Mouse (Mus musculus) thymus, postnatal 10 days (tissue): Measurements from ENCODE around the gene Ccdc80.
A peak's percentile ranks its signal among the peaks of the same experiment; 100 is the strongest.

Source experiments
- DNase-seq, 2 experiments: peaks; one replicate each; pipeline ENCODE4 v3.0.0; 2021; ENCODE audit warnings: low spot score in 2 of 2

The Ccdc80 gene

GRCm38 (mm10) chr16:45093137-45093731 is at the start of gene Ccdc80:
Ccdc80 (plus strand) TSS chr16:45093402.
- DNase-seq = no peak

- DNase-seq = peak in 1 of 2 experiments; percentile 3
Measured at GRCm38 (mm10) chr16:45044844-45045243, 48.4 kb upstream of the Ccdc80 start.

- DNase-seq = no peak
Measured at GRCm38 (mm10) chr16:45057222-45057621, 36.0 kb upstream of the Ccdc80 start.

GRCm38 (mm10) chr16:45057922-45058321 is 35.3 kb upstream of the Ccdc80 start:
- no peak for DNase-seq

GRCm38 (mm10) chr16:45061140-45061539 is 32.1 kb upstream of the Ccdc80 start:
- no peak for DNase-seq

GRCm38 (mm10) chr16:45070383-45071083 is 22.7 kb upstream of the Ccdc80 start:
- DNase-seq = no peak

GRCm38 (mm10) chr16:45071424-45071823 is 21.8 kb upstream of the Ccdc80 start:
- no peak for DNase-seq

GRCm38 (mm10) chr16:45077517-45078080 is 15.6 kb upstream of the Ccdc80 start:
- no peak for DNase-seq

- no peak for DNase-seq
Measured at GRCm38 (mm10) chr16:45079322-45079721, 13.9 kb upstream of the Ccdc80 start.

- DNase-seq = no peak
Measured at GRCm38 (mm10) chr16:45088842-45089241, 4.4 kb upstream of the Ccdc80 start.

GRCm38 (mm10) chr16:45090005-45090404 is 3.2 kb upstream of the Ccdc80 start:
- peak; percentile 50 to 74 for DNase-seq

GRCm38 (mm10) chr16:45094136-45094756 is 1.0 kb downstream of the Ccdc80 start:
- DNase-seq = no peak

GRCm38 (mm10) chr16:45095030-45095429 is 1.8 kb downstream of the Ccdc80 start:
- no peak for DNase-seq

GRCm38 (mm10) chr16:45095561-45096482 is 2.6 kb downstream of the Ccdc80 start:
- no peak for DNase-seq

GRCm38 (mm10) chr16:45097467-45097866 is 4.3 kb downstream of the Ccdc80 start:
- no peak for DNase-seq

- DNase-seq = no peak
Measured at GRCm38 (mm10) chr16:45098186-45098885, 5.1 kb downstream of the Ccdc80 start.

- no peak for DNase-seq
Measured at GRCm38 (mm10) chr16:45098886-45099210, 5.6 kb downstream of the Ccdc80 start.

- DNase-seq = no peak
Measured at GRCm38 (mm10) chr16:45100892-45101291, 7.7 kb downstream of the Ccdc80 start.

GRCm38 (mm10) chr16:45104993-45105392 is 11.8 kb downstream of the Ccdc80 start:
- DNase-seq = no peak

- DNase-seq = peak in 1 of 2 experiments; percentile 11
Measured at GRCm38 (mm10) chr16:45108203-45108878, 15.1 kb downstream of the Ccdc80 start.

- no peak for DNase-seq
Measured at GRCm38 (mm10) chr16:45110498-45110897, 17.3 kb downstream of the Ccdc80 start.
